Mouse (Mus musculus) gonadal fat pad, adult 2 months (tissue): ENCODE results near the gene Cacnb1. TPM values are rescaled to one million over a fixed set of nuclear protein-coding genes. Genes with fewer than 3 reads are reported as not detected.

Source experiments
- DNase-seq: peaks from one replicate; pipeline ENCODE4 v3.0.0-alpha.2; 2012; ENCODE audit warnings: low read depth
- polyA plus RNA-seq: library from polyadenylated mRNA; depleted of rRNA; stranded (reverse); fragments of >200 nt; gene quantifications from 2 replicates; pipeline ENCODE4 v1.2.3, GENCODE M21; 2012; rRNA removed

The Cacnb1 gene
- 9.0 and 13.8 TPM in 2 replicates for polyA plus RNA-seq

- no peak for DNase-seq
Measured at GRCm38 (mm10) chr11:98022555-98023371, at the start of gene Cacnb1. TSS of gene Cacnb1 (minus strand) at chr11:98023034.

DNA sequence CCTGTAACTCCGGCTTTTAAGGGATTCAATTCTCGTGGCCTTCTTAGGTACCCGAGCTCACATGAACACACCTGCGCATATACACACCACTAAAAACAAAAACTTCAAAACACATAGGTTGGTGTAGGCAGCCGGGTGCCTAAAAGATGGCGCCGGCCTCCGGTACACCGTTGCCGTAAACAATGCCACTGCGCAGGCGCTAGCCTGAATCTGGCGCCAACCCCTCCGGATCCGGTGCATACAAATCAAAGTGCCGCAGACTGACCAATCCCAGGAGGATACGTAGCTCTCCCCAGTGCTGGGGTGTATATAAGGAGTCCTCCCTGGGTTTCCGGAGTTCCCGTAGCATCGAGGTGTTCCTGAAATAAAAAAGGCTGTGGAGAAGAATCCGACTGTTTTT lies 44.4 kb upstream of the Cacnb1 start:
- DNase-seq = no peak

DNA sequence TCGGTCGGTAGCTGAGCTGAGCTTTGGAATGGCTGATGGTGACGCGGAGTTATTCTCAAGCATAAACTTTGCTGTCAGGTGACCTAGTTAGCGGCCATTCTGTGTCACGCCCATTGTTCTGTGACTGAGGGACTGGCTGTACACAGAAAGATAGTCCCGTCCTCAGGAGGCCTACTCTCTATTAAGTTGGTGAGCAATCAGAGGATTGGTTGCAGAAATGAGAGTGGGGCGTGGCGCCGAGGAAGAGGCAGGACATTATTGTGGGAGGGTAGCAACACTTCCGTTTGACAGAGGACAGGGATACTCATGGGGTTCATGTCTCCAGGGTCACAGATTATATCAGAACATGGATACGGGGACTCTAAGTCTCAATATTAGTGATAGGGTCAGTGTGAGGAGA lies 43.4 kb upstream of the Cacnb1 start:
- DNase-seq = no peak

DNA sequence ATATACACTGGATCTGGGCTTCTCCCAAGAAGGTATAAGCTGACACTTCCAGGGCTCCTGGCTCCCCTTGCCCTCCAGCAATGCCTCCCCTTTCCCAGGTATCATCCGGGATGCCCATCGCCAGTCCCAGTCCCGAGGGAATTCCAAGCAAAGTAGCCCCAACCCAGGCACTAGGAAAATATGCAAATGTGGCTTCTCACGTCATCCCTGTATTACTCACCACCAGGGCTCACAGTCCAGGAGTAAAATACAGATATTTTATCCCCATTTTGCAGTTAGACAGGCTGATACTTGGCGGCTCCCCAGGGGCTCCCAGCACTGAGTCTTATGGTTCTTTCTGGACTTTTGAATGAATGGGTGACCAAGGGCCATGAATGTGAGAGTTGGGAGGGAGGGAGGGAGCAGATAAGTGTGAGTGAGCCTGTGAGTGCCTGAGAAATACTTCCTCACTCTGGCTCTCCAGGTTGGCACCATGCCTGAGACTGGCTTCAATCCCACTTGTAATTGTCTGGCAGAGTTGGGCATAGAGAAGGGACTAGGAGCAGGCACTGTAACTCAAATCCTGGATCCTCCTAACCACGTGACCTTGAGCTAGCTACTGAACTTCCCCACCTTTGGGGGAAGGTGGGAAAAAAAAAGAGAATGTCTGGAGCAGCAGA lies 39.2 kb upstream of the Cacnb1 start:
- no peak for DNase-seq

- no peak for DNase-seq
Measured at GRCm38 (mm10) chr11:98061441-98061840, 38.6 kb upstream of the Cacnb1 start.

DNA sequence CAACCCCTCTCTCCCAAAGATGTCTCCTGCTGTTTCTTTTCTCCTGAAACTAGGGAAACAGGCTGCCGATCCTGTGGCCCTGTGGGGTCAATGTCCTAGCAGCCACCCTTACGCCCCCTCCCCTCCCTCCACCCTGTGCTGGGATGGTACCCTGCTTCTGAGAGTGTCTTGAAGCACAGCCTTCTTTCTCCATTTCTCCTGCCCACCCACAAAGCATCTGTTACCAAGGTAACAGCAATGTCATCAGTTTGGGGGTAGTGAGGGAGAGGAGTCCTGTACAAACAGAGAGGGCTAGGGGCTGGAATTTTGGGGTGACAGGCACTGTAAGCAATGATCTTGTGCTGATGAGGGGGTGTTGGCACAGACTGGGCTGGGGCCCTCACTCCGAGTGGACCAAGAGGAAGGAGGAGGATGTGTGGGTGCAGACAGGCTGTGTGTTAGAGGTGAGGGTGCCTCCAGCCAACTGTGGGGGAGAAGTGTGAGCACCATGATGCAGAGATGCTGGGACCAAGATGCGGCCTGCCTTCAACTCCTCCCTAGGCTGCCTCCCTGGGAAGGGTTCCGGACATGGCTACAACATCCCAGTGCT lies 37.4 kb upstream of the Cacnb1 start:
- DNase-seq = no peak

DNA sequence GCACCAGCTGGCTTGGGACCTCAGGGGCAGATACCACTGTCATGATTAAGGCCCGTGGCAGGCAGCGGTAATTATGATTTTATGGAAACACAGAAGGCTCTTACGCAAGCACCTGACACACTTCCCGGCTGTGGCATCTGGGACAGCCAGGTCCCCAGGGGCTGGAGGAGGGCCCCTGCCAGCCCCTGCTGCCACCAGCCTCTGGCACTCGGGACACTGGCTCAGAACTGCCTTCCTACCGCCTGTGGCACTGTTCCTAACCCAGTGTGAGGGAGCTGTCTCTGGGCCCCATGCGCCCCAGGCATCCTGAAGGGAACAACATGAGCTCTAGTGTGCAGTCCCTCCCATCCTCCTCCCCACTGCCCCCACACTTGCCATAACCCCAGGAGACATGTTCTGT lies 36.8 kb upstream of the Cacnb1 start:
- no peak for DNase-seq

- DNase-seq = no peak
Measured at GRCm38 (mm10) chr11:98057998-98058397, 35.2 kb upstream of the Cacnb1 start.

DNA sequence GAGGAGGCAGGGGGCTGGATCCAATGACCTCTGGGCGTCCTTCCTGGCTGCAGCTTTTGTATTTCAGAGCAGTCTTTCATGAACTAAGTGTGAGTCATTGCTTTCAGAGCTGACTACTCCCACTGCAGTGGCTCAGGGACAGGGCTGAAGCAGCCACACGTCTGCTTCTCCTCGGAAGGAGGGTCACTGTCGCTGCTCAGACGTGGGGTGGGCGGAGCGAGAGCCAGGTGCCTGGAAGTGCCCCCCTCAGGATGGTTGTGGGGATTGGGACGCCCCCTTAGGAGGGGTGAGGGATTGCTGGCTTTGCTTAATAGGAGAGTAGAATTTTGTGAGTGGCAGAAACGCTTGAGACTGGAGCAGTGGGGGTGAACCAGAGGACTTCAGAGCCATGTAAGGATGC lies 34.6 kb upstream of the Cacnb1 start:
- no peak for DNase-seq

GRCm38 (mm10) chr11:98052989-98053834 lies 30.4 kb upstream of the Cacnb1 start, which contains the start of gene Stac2:
TSS of gene Stac2 (minus strand) at chr11:98053462.
- no peak for DNase-seq

DNA sequence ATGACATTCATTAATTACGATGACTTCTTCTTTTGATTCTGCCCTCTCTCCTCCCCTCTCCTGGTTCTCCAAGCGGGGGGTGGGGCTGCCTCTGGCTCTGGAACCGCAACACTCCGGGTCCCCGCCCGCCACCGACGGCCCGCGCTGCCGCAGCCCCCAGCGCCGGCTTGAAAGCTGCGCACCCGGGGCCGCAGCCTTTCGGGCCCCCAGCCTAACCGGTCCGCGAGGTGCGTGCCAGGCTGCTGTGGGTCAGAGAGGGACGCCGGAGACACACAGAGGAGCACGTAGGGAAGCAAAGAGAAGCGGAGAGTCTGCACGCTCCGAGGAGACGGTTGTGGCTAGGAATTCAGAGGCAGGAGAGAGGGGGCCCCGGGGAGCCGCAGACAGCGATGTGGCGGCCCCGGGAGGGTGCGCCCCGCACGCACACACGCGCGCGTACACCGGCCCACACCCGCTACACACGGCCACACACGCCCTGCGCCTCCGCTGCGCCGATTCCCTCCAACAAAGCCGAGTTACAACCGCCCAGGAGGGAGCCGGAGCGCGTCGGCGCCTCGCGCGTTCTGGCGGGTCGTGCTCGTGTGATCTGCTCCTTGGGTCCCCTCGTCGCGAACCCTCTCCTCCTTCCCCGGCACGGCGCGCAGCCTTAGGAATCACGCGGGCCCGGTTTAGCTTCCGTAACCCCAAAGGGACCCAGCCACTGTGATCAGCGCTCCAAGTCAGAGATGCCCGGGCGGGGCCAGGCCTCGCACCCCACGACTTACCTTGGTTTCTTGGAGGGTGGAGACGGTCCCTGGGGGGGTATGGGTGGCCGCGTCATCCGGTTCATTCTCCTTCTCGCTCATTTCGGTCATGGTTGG lies 29.5 kb upstream of the Cacnb1 start:
- no peak for DNase-seq

DNA sequence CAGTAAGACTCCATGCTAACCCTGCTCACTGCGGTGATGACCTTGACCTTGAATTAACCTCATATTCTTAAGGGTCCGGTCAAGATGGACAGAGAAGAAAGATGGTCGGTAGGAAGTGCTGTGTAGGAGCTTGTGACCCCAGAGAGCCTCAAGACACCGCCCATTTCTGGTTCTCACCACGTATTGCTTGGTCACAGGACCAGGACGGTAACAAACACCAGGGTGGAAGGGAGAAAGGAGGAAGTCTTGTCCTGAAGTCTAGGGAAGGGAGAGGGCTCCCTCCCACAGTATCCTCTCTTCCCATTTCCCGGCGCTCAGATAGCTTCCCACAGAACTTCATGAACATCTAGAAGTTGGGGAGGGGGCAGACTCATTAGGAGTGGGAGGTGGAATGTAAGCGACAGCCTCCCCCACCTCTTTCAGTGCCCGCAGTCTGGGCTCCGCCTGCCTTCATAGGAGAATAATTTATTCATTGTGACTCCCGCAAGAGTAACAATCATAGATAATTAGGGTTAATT lies 28.8 kb upstream of the Cacnb1 start:
- no peak for DNase-seq

DNA sequence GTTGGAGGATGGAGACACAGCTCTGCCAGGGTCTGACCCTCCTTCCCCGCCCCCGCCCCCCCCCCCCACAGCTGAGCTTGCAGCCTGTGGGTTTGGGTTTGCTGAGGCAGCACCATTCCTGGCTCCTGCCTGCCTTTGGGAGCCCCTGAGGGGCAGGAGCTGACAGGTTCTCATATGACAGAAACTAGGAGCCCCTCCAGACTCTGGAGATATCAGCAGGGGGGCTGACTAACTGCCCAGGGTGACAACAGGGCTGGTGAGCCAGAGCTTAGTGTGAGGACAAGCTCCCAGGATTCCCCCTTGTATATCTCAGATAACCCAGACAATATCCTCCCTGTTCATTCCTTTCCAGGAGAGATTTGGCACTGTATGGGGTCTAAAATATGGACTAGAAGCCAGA lies 28.1 kb upstream of the Cacnb1 start:
- no peak for DNase-seq

GRCm38 (mm10) chr11:98050520-98050815 lies 27.6 kb upstream of the Cacnb1 start:
- DNase-seq = no peak

DNA sequence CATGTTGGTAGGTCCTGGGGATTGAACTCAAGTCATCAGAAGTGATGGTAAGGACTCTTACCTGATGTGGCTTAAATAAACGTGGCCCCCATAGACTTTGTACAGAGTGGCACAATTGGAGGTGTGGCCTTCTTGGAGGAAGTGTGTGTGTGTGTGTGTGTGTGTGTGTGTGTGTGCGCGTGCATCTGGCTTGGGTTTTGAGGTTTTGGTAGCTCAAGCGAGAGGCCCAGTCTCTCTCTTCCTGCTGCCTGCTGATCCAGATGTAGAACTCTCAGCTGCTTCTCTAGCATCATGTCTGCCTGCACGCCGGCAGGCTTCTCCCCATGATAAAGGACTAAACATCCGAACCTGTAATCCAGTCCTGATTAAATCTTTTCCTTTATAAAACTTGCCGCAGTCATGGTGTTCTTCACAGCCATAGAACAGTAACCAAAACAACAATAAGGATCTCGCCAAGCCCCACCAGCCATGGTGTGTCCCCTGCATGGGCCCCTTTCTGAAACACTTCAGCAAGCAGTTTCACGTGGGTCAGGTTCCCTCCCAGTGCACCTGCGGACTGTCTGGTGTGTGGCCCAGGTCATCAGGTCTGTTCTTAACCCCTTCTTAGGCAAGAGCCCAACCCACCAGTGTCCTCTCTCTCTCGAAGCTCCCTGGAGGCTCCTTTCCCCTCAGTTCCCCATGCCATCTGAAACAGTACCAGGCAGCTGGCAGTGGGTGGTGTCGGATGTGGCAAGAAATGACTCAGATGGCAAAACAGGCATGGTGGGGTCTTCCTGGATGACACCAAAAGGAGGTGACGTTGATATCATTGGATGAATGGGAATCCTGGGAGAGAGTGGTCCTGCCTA lies 27.1 kb upstream of the Cacnb1 start:
- DNase-seq = no peak

DNA sequence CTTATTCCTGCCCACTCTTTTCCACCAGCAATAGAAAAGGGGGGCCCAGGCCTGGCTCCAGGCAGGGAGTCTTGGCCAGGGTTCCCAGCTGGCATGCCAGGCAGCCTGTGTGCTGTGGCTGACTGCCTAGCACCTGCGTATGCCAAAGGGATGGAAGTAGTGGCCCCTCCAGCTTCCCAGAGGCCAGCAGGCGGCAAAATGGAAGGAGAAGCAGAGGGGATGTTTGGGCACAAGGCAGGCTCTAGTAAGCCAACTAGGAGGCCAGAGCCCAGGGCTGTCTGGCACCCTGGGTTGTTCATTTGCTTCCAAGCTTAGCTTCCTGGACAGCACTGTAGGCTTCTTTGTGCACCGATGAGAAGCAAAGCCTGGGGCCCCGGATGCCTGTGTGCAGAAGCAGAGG lies 24.9 kb upstream of the Cacnb1 start:
- no peak for DNase-seq

GRCm38 (mm10) chr11:98046466-98046865 lies 23.6 kb upstream of the Cacnb1 start:
- no peak for DNase-seq

GRCm38 (mm10) chr11:98045596-98045995 lies 22.8 kb upstream of the Cacnb1 start:
- DNase-seq = no peak

DNA sequence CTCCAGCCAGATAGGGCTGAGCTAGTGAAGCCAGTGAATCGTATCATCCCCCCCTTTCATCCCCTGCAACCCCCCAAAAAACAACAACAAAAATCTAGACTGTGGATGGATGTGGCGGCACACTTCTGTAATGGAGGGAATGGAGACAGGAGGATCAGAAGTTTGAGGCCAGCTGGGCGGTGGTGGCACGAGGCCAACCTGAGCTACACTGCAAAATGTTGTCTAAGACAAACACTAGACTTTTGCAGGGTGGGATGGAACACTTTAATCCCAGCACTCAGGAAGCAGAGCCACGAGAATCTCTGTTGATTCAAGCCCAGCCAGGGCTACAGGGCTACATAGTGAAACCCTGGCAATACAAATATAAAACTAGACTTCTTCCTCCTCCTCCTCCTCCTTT lies 21.2 kb upstream of the Cacnb1 start:
- DNase-seq = no peak

DNA sequence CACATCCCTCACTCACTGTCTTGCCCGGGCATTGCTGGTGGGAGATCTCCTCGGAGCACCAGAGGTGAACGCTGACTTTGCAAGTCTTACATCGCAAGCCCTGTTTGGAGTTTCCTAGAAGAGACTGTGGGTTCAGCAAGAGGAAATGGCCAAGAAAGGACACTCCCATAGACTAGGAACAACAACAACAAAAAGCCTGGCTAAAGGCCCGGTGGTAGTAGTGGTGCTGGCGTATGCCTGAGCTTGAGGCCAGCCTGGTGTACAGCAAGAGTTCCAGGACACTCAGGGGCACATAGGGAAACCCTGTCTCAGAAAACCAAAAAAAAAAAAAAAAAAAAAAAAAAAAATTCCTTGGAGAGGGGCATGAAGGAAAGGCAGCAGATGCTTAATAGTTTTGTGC lies 19.9 kb upstream of the Cacnb1 start:
- no peak for DNase-seq
